Mouse (Mus musculus) spleen, adult 2 months (tissue): Measurements from ENCODE around the gene Tmem267. TPM values are rescaled to one million over a fixed set of nuclear protein-coding genes. Genes with fewer than 3 reads are reported as not detected.

Source experiments
- DNase-seq, 2 experiments: peaks; one replicate each; pipeline versions ENCODE4 v3.0.0 to v3.0.0-alpha.2; 2012 to 2021; ENCODE audit warnings: low spot score in 2 of 2, low read depth in 1 of 2
- H3K27ac ChIP-seq: fragments of 200-500 bp; 2 replicates; pipeline ENCODE4 v1.5.1; 2012; ENCODE audit warnings: low read length, inconsistent platforms; ENCODE audit not compliant: insufficient read depth
- H3K27me3 ChIP-seq: fragments of 200-500 bp; 2 replicates; pipeline ENCODE4 v1.6.1; 2012; ENCODE audit warnings: mild to moderate bottlenecking, moderate library complexity, low read length, inconsistent platforms; ENCODE audit not compliant: control insufficient read depth, insufficient read depth
- H3K36me3 ChIP-seq: fragments of 200-500 bp; 2 replicates; pipeline ENCODE4 v1.6.1; 2012; ENCODE audit warnings: mild to moderate bottlenecking, low read length, inconsistent platforms; ENCODE audit not compliant: control insufficient read depth, insufficient read depth
- H3K4me1 ChIP-seq: fragments of 200-500 bp; 2 replicates; pipeline ENCODE4 v1.6.1; 2011; ENCODE audit warnings: inconsistent platforms; ENCODE audit not compliant: control insufficient read depth, insufficient read depth, insufficient read length
- H3K4me3 ChIP-seq: fragments of 200-500 bp; 2 replicates; pipeline ENCODE4 v1.5.1; 2011; ENCODE audit warnings: mild to moderate bottlenecking, inconsistent platforms; ENCODE audit not compliant: insufficient read depth, insufficient read length; ENCODE audit errors: extremely low read depth
- CTCF ChIP-seq: fragments of 200-500 bp; IDR thresholded peaks from 2 replicates; pipeline ENCODE4 v1.5.1; 2011; ENCODE audit warnings: mild to moderate bottlenecking, inconsistent platforms; ENCODE audit not compliant: insufficient read depth, insufficient read length, insufficient replicate concordance; ENCODE audit errors: extremely low read depth
- POLR2A ChIP-seq: fragments of 200-500 bp; IDR thresholded peaks from 2 replicates; pipeline ENCODE4 v1.6.1; 2011; ENCODE audit warnings: low read depth, low read length, inconsistent platforms
- WGBS: fragments of 180-500 bp; shearing (Covaris S2); methylation state at CpG from one replicate; pipeline ENCODE4 v1.1.7; 2018; 5-methylcytosine and 5-hydroxymethylcytosine counted together
- polyA plus RNA-seq: library from polyadenylated mRNA; depleted of rRNA; stranded (reverse); fragments of >200 nt; gene quantifications from 2 replicates; pipeline ENCODE4 v1.2.3, GENCODE M21; 2012; rRNA removed

Tmem267 gene
- polyA plus RNA-seq, 1 experiment = 2.4 TPM

DNA sequence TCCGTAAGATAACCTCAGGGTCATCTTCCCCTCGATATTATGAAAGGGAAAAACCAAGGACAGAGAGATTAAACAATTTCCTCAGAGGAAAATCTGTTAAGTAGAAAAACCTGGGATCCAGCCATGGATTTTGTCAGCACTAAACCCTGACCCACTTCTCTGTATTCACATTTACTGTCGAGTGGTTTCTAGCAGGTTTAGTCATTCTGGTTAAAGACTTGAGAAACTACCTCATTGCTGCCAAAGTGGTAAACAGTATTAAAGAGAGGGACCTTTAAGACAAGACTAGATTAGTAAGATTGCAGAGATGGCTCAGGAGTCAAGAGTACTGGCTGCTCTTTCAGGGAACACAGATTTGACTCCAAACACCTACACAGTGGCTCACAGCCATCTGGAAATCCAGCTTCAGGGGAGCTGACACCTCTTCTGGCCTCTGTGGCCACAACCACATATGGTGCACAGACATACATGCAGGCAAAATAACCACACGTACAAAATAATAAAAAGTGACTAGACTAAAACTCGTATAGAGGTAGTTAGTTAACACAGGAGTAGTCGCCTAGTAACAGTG lies 169.1 kb downstream of the Tmem267 start:
- H3K4me1 ChIP-seq = no peaks in the 10 kb centered on the region
- no peaks in the 10 kb centered on the region for H3K36me3 ChIP-seq
- TF ChIP-seq POLR2A = no peak
- TF ChIP-seq CTCF = no peak
- no peak overlapping the region for H3K4me3 ChIP-seq
- DNase-seq = no peak
- no peak overlapping the region for H3K27ac ChIP-seq
- H3K27me3 ChIP-seq = no peaks in the 10 kb centered on the region
- 70% methylated on average over 6 of the region's 6 CpGs for WGBS

Other genes starting within 250 kb of the Tmem267 start
- gene Paip1, start 59.4 kb upstream of the Tmem267 start, polyA plus RNA-seq = 7.2 and 7.8 TPM in 2 replicates
- 22.2 and 24.7 TPM in 2 replicates for gene 4833420G17Rik, start 25.3 kb upstream of the Tmem267 start, polyA plus RNA-seq
- 1.5 and 1.7 TPM in 2 replicates for gene 3110070M22Rik, start 344 bp downstream of the Tmem267 start, polyA plus RNA-seq
- not detected in 2 replicates for gene Ccl28, start 135.8 kb downstream of the Tmem267 start, polyA plus RNA-seq
- gene Hmgcs1, start 202.3 kb downstream of the Tmem267 start, polyA plus RNA-seq = 7.1 and 7.9 TPM in 2 replicates